Mouse (Mus musculus) lung, postnatal 0 days (tissue): ENCODE results near the gene Mrps10.

Experiments used
- CTCF ChIP-seq: IDR thresholded peaks from 2 replicates; pipeline ENCODE4 v1.5.1; 2016; ENCODE audit warnings: antibody characterized with exemption, mild to moderate bottlenecking
- EP300 ChIP-seq: IDR thresholded peaks from 2 replicates; pipeline ENCODE4 v1.6.1; 2016; ENCODE audit warnings: antibody characterized with exemption, mild to moderate bottlenecking, control low read depth

DNA sequence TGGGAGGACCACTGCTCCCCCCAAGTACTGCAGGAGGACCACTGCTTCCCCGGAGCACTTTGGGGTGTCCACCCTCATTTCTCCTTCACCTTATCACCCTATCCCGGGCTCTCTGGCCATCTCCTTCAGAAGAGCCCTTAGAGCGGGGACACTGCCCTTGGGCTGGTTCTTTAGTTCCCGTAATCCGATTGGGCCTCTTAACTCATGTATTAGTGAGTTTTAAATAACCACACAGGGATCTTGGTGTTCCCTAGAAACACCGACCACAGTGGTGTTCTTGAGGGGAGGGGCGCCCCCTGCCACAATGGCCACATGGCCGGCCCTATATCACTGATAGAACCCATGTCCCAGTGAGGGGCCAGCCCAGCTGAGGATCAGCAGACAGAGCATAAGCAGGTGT lies 30.4 kb downstream of the Mrps10 start:
- TF ChIP-seq CTCF (no peak), EP300 (no peak)
